Mouse (Mus musculus) erythroblast, embryonic 14.5 days (primary cell): Measurements from ENCODE around the gene Bcar3.

ENCODE experiments used
- GATA1 ChIP-seq: IDR thresholded peaks from 2 replicates; pipeline ENCODE4 v1.6.1; 2012; ENCODE audit warnings: low read length, inconsistent platforms, mixed read lengths
- TAL1 ChIP-seq: IDR thresholded peaks from 3 replicates; pipeline ENCODE4 v1.6.1; 2012; ENCODE audit warnings: low read length, inconsistent platforms, mixed read lengths

- TF ChIP-seq TAL1 (no peak), GATA1 (no peak)
Measured at GRCm38 (mm10) chr3:122340135-122341068, 46.5 kb downstream of the Bcar3 start.
